Mouse (Mus musculus) kidney, adult 2 months (tissue): Measurements from ENCODE around the gene Plekho1. TPM values are rescaled to one million over a fixed set of nuclear protein-coding genes. Genes with fewer than 3 reads are reported as not detected.
A peak's percentile ranks its signal among the peaks of the same experiment; 100 is the strongest.

Experiments
- DNase-seq: peaks from one replicate; pipeline ENCODE4 v3.0.0; 2021
- H3K27ac ChIP-seq: fragments of 200-500 bp; 2 replicates; pipeline ENCODE4 v1.5.1; 2012; ENCODE audit warnings: low read depth, low read length, control low read depth, inconsistent platforms; ENCODE audit not compliant: insufficient read depth
- H3K27me3 ChIP-seq: fragments of 200-500 bp; replicated peaks from 2 replicates; pipeline ENCODE4 v1.6.1; 2012; ENCODE audit warnings: mild to moderate bottlenecking, moderate library complexity, low read length, inconsistent platforms; ENCODE audit not compliant: control insufficient read depth, insufficient read depth
- H3K36me3 ChIP-seq: fragments of 200-500 bp; 2 replicates; pipeline ENCODE4 v1.6.1; 2012; ENCODE audit warnings: mild to moderate bottlenecking, moderate library complexity, low read length, inconsistent platforms; ENCODE audit not compliant: control insufficient read depth, insufficient read depth
- H3K4me1 ChIP-seq: fragments of 200-500 bp; 2 replicates; pipeline ENCODE4 v1.6.1; 2011; ENCODE audit warnings: low read length; ENCODE audit not compliant: control insufficient read depth, insufficient read depth
- H3K4me3 ChIP-seq: fragments of 200-500 bp; 2 replicates; pipeline ENCODE4 v1.5.1; 2011; ENCODE audit warnings: mild to moderate bottlenecking, low read depth, low read length, control low read depth; ENCODE audit not compliant: insufficient read depth
- CTCF ChIP-seq: fragments of 200-500 bp; conservative IDR thresholded peaks from 2 replicates; pipeline ENCODE4 v1.5.1; 2011; ENCODE audit warnings: low read depth, mild to moderate bottlenecking, control low read depth, low read length, moderate library complexity, mixed read lengths; ENCODE audit not compliant: insufficient read depth, insufficient read length
- POLR2A ChIP-seq: fragments of 200-500 bp; IDR thresholded peaks from one replicate; pipeline ENCODE4 v1.6.1; 2011; ENCODE audit warnings: low read depth, low read length, control low read depth
- WGBS: fragments of 180-500 bp; shearing (Covaris S2); methylation state at CpG from one replicate; pipeline ENCODE4 v1.1.7; 2018; 5-methylcytosine and 5-hydroxymethylcytosine counted together
- polyA plus RNA-seq: library from polyadenylated mRNA; depleted of rRNA; stranded (reverse); fragments of >200 nt; gene quantifications from 2 replicates; pipeline ENCODE4 v1.2.3, GENCODE M21; 2012

Plekho1 gene
- polyA plus RNA-seq, 1 experiment: 33.2 TPM

GRCm38 (mm10) chr3:95996451-95997073 is 761 bp upstream of the Plekho1 start:
- H3K27me3 ChIP-seq: no peaks in the 10 kb centered on the region
- no peaks in the 10 kb centered on the region for H3K36me3 ChIP-seq
- TF ChIP-seq POLR2A (no peak), CTCF (no peak)
- H3K27ac ChIP-seq: peak overlapping the region; percentile 60
- DNase-seq: no peak
- 0 out of 2 replicates have a peak, but pooled peaks cover 2% of the 10 kb centered on the region for H3K4me1 ChIP-seq
- H3K4me3 ChIP-seq: peak overlapping the region; percentile 48
- WGBS: 30% methylated on average over 6 of the region's 6 CpGs

- Histone ChIP-seq H3K4me1 (0 out of 2 replicates have a peak, but pooled peaks cover 2% of the 10 kb centered on the region), H3K27ac (peak overlapping the region; percentile 90), H3K27me3 (no peaks in the 10 kb centered on the region), H3K36me3 (no peaks in the 10 kb centered on the region), H3K4me3 (peak overlapping the region; percentile 48)
- peak; percentile 32 for DNase-seq
- no peak for TF ChIP-seq CTCF
- no peak for TF ChIP-seq POLR2A
- 12% methylated on average over 50 of the region's 51 CpGs for WGBS
These were observed 613 bp downstream of the Plekho1 start for GRCm38 (mm10) chr3:95994975-95995801.

- Histone ChIP-seq H3K4me3 (peak overlapping the region; percentile 48), H3K36me3 (no peaks in the 10 kb centered on the region), H3K27ac (peak overlapping the region; percentile 90), H3K27me3 (no peaks in the 10 kb centered on the region), H3K4me1 (no peaks in the 10 kb centered on the region)
- 54% methylated on average over 6 of the region's 6 CpGs for WGBS
- no peak for TF ChIP-seq CTCF
- TF ChIP-seq POLR2A: no peak
- peak; percentile 42 for DNase-seq
These were observed 1.4 kb downstream of the Plekho1 start for GRCm38 (mm10) chr3:95994381-95994846.

GRCm38 (mm10) chr3:95993881-95994280 is 1.9 kb downstream of the Plekho1 start:
- no peak for TF ChIP-seq POLR2A
- peak; percentile 35; the same call in 1 of the 2 replicates for TF ChIP-seq CTCF
- H3K27me3 ChIP-seq: no peaks in the 10 kb centered on the region
- no peaks in the 10 kb centered on the region for H3K4me1 ChIP-seq
- WGBS: 37% methylated on average over 4 of the region's 4 CpGs
- peak overlapping the region; percentile 48 for H3K4me3 ChIP-seq
- peak overlapping the region; percentile 90 for H3K27ac ChIP-seq
- no peaks in the 10 kb centered on the region; the same call in 1 of the 2 replicates for H3K36me3 ChIP-seq
- DNase-seq: peak; percentile 69

- H3K36me3 ChIP-seq: no peaks in the 10 kb centered on the region; the same call in 1 of the 2 replicates
- H3K27ac ChIP-seq: peak overlapping the region; percentile 90
- H3K4me1 ChIP-seq: no peaks in the 10 kb centered on the region
- peak; percentile 57 for DNase-seq
- TF ChIP-seq CTCF (no peak), POLR2A (no peak)
- H3K4me3 ChIP-seq: no peak overlapping the region
- no peaks in the 10 kb centered on the region for H3K27me3 ChIP-seq
- WGBS: 62% methylated on average over 5 of the region's 5 CpGs
These were observed 2.7 kb downstream of the Plekho1 start for GRCm38 (mm10) chr3:95992990-95993603.

GRCm38 (mm10) chr3:95990413-95990941 is 5.3 kb downstream of the Plekho1 start:
- no peak overlapping the region for H3K27ac ChIP-seq

GRCm38 (mm10) chr3:95988969-95989368 is 6.8 kb downstream of the Plekho1 start:
- TF ChIP-seq POLR2A (no peak), CTCF (no peak)
- H3K27ac ChIP-seq: no peak overlapping the region
- 44% methylated on average over 10 of the region's 10 CpGs for WGBS
- no peaks in the 10 kb centered on the region; the same call in 1 of the 2 replicates for H3K36me3 ChIP-seq
- peak; percentile 76 for DNase-seq
- peaks cover 3% of the 10 kb centered on the region; the same call in 1 of the 2 replicates for H3K4me1 ChIP-seq
- H3K27me3 ChIP-seq: no peaks in the 10 kb centered on the region
- H3K4me3 ChIP-seq: no peak overlapping the region

More at GRCm38 (mm10) chr3:95990413-95990941, 5.3 kb downstream of the Plekho1 start:
- 77% methylated on average over 12 of the region's 12 CpGs for WGBS
- no peaks in the 10 kb centered on the region; the same call in 1 of the 2 replicates for H3K36me3 ChIP-seq
- H3K4me3 ChIP-seq: no peak overlapping the region
- DNase-seq: peak; percentile 20
- no peak for TF ChIP-seq POLR2A
- TF ChIP-seq CTCF: no peak
- H3K4me1 ChIP-seq: no peaks in the 10 kb centered on the region
- H3K27me3 ChIP-seq: no peaks in the 10 kb centered on the region
